Mouse (Mus musculus): ENCODE measurements around the gene Hdac2.

DNA sequence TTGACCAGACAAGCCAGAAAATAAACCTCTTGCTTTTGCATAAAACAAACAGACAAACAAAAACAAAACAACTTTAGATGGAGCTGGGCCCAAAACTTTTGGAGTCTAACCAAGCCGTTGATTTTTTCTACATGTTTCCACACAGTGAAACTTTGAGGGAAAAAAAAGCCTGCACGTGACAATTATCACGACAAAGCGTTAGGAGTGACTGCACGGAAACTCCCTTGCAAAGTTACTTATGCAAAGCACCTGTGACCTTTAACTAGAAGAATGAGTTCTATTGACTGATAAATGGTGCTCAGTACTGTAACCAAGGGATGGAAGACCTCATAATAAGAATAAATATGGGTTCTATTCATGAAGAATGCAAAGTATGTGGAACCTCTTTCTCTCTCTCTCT, 38.5 kb upstream of the Hdac2 start:
- TF ChIP-seq CTCF (IDR thresholded peaks at IDR 0.05; ENCODE audit: control insufficient read depth, insufficient read depth, insufficient read length) (no peak), USF1 (IDR thresholded peaks at IDR 0.05; ENCODE audit: low read depth) (no peak), MYOD1 (IDR thresholded peaks at IDR 0.05; ENCODE audit: control insufficient read depth, insufficient read length, low read depth) (no peak)
